Mouse (Mus musculus) frontal cortex, postnatal 36 days (tissue): ENCODE measurements at regions not wholly inside any gene's neighbourhood (a gene's known extent, or its start where the extent isn't known, plus 50 kb on each side); places are given as distances from the start of the nearest gene placed in this dataset.

Source experiments
- DNase-seq, 2 experiments: peaks; one replicate each; pipeline ENCODE4 v3.0.0; 2022; ENCODE audit warnings: low spot score in 2 of 2

- DNase-seq: no peak
Measured at GRCm38 (mm10) chr17:4424451-4425168, 569.5 kb upstream of the Arid1b start.

- DNase-seq: no peak
Measured at GRCm38 (mm10) chr17:4425342-4425741, 568.8 kb upstream of the Arid1b start.

- no peak for DNase-seq
Measured at GRCm38 (mm10) chr17:4429036-4429435, 565.1 kb upstream of the Arid1b start.

GRCm38 (mm10) chr17:4445606-4446005 lies 548.5 kb upstream of the Arid1b start:
- DNase-seq: no peak

- no peak for DNase-seq
Measured at GRCm38 (mm10) chr17:4457491-4457890, 536.6 kb upstream of the Arid1b start.

- DNase-seq: no peak
Measured at GRCm38 (mm10) chr17:4461541-4461940, 532.6 kb upstream of the Arid1b start.

- DNase-seq: no peak
Measured at GRCm38 (mm10) chr17:4464286-4464880, 529.7 kb upstream of the Arid1b start.

- peak; percentile 11 to 42 for DNase-seq
Measured at GRCm38 (mm10) chr17:4465741-4466140, 528.4 kb upstream of the Arid1b start.

GRCm38 (mm10) chr17:4472412-4472811 lies 521.7 kb upstream of the Arid1b start:
- no peak for DNase-seq

- no peak for DNase-seq
Measured at GRCm38 (mm10) chr17:4474350-4474749, 519.8 kb upstream of the Arid1b start.

- DNase-seq: no peak
Measured at GRCm38 (mm10) chr17:4475665-4476064, 518.5 kb upstream of the Arid1b start.

- DNase-seq: no peak
Measured at GRCm38 (mm10) chr17:4494392-4494791, 499.7 kb upstream of the Arid1b start.

- no peak for DNase-seq
Measured at GRCm38 (mm10) chr17:4500504-4500903, 493.6 kb upstream of the Arid1b start.

GRCm38 (mm10) chr17:4501029-4501428 lies 493.1 kb upstream of the Arid1b start:
- peak in 1 of 2 experiments; percentile 15 for DNase-seq

- peak; percentile 14 to 28 for DNase-seq
Measured at GRCm38 (mm10) chr17:4504951-4505350, 489.2 kb upstream of the Arid1b start.

- no peak for DNase-seq
Measured at GRCm38 (mm10) chr17:4509506-4509905, 484.6 kb upstream of the Arid1b start.

- peak; percentile 71 to 84 for DNase-seq
Measured at GRCm38 (mm10) chr17:4516141-4516540, 478.0 kb upstream of the Arid1b start.

- peak; percentile 33 to 61 for DNase-seq
Measured at GRCm38 (mm10) chr17:4516846-4517245, 477.3 kb upstream of the Arid1b start.

GRCm38 (mm10) chr17:4521031-4521430 lies 473.1 kb upstream of the Arid1b start:
- DNase-seq: no peak

- DNase-seq: no peak
Measured at GRCm38 (mm10) chr17:4526466-4526865, 467.7 kb upstream of the Arid1b start.

GRCm38 (mm10) chr17:4532126-4532525 lies 462.0 kb upstream of the Arid1b start:
- DNase-seq: no peak

- no peak for DNase-seq
Measured at GRCm38 (mm10) chr17:4540435-4540834, 453.7 kb upstream of the Arid1b start.

GRCm38 (mm10) chr17:4541020-4541743 lies 452.9 kb upstream of the Arid1b start:
- no peak for DNase-seq
